Mouse (Mus musculus): ENCODE measurements at regions not wholly inside any gene's neighbourhood (a gene's known extent, or its start where the extent isn't known, plus 50 kb on each side); places are given as distances from the start of the nearest gene placed in this dataset.

- Histone ChIP-seq H3K4me1 (replicated peaks; ENCODE audit: control insufficient read depth, insufficient read depth, low read length) (no peaks in the 10 kb centered on the region), H3K4me3 (replicated peaks; ENCODE audit: low read length) (no peak overlapping the region)
- WGBS, result 62% methylated on average over 2 of the region's 2 CpGs
Observed at GRCm38 (mm10) chr1:98268853-98269252, 152.1 kb upstream of the Slco6d1 start.

GRCm38 (mm10) chr1:98270212-98270611 lies 150.7 kb upstream of the Slco6d1 start:
- Histone ChIP-seq H3K27me3 (replicated peaks; ENCODE audit: control insufficient read depth, insufficient read depth, low read length) (no peaks in the 10 kb centered on the region), H3K36me3 (ENCODE audit: control insufficient read depth, insufficient read depth) (no peaks in the 10 kb centered on the region), H3K9ac (replicated peaks; ENCODE audit: low read depth, low read length) (no peak overlapping the region), H3K4me2 (ENCODE audit: low read length) (no peak overlapping the region), H3K9me3 (ENCODE audit: control insufficient read depth, low read length) (no peaks in the 10 kb centered on the region), H3K4me1 (replicated peaks; ENCODE audit: control insufficient read depth, insufficient read depth, low read length) (no peaks in the 10 kb centered on the region), H3K4me3 (replicated peaks; ENCODE audit: low read length) (no peak overlapping the region), H3K27ac (ENCODE audit: low read length) (no peak overlapping the region)
- WGBS, result 80% methylated on average over 1 of the region's 1 CpGs
- no peak for ATAC-seq

More at GRCm38 (mm10) chr1:98268853-98269252, 152.1 kb upstream of the Slco6d1 start:
- no peak overlapping the region for H3K9ac ChIP-seq (replicated peaks; ENCODE audit: low read depth, low read length)
- no peak overlapping the region for H3K4me2 ChIP-seq (ENCODE audit: low read length)
- no peaks in the 10 kb centered on the region for H3K27me3 ChIP-seq (replicated peaks; ENCODE audit: control insufficient read depth, insufficient read depth, low read length)
- no peaks in the 10 kb centered on the region for H3K9me3 ChIP-seq (ENCODE audit: control insufficient read depth, low read length)
- H3K27ac ChIP-seq (ENCODE audit: low read length), result no peak overlapping the region
- H3K36me3 ChIP-seq (ENCODE audit: control insufficient read depth, insufficient read depth), result no peaks in the 10 kb centered on the region
- no peak for ATAC-seq

GRCm38 (mm10) chr1:98273966-98274616 lies 146.8 kb upstream of the Slco6d1 start:
- Histone ChIP-seq H3K36me3 (ENCODE audit: control insufficient read depth, insufficient read depth) (no peaks in the 10 kb centered on the region), H3K9me3 (ENCODE audit: control insufficient read depth, low read length) (no peaks in the 10 kb centered on the region), H3K27me3 (replicated peaks; ENCODE audit: control insufficient read depth, insufficient read depth, low read length) (no peaks in the 10 kb centered on the region), H3K9ac (replicated peaks; ENCODE audit: low read depth, low read length) (no peak overlapping the region), H3K4me2 (ENCODE audit: low read length) (no peak overlapping the region), H3K4me1 (replicated peaks; ENCODE audit: control insufficient read depth, insufficient read depth, low read length) (no peaks in the 10 kb centered on the region; the same call in 1 of the 2 replicates), H3K4me3 (replicated peaks; ENCODE audit: low read length) (no peak overlapping the region), H3K27ac (ENCODE audit: low read length) (no peak overlapping the region)
- ATAC-seq, result no peak
- 87% methylated on average over 6 of the region's 6 CpGs for WGBS

GRCm38 (mm10) chr1:98275524-98275923 lies 145.4 kb upstream of the Slco6d1 start:
- ATAC-seq, result no peak
- no peaks in the 10 kb centered on the region for H3K36me3 ChIP-seq (ENCODE audit: control insufficient read depth, insufficient read depth)
- no peaks in the 10 kb centered on the region for H3K9me3 ChIP-seq (ENCODE audit: control insufficient read depth, low read length)
- no peak overlapping the region for H3K4me3 ChIP-seq (replicated peaks; ENCODE audit: low read length)
- no peak overlapping the region for H3K27ac ChIP-seq (ENCODE audit: low read length)
- 73% methylated on average over 1 of the region's 1 CpGs for WGBS
- no peaks in the 10 kb centered on the region for H3K27me3 ChIP-seq (replicated peaks; ENCODE audit: control insufficient read depth, insufficient read depth, low read length)
- H3K4me1 ChIP-seq (replicated peaks; ENCODE audit: control insufficient read depth, insufficient read depth, low read length), result peaks cover 2% of the 10 kb centered on the region
- H3K9ac ChIP-seq (replicated peaks; ENCODE audit: low read depth, low read length), result no peak overlapping the region
- no peak overlapping the region for H3K4me2 ChIP-seq (ENCODE audit: low read length)

- Histone ChIP-seq H3K4me2 (ENCODE audit: low read length) (no peak overlapping the region), H3K27ac (ENCODE audit: low read length) (no peak overlapping the region), H3K9ac (replicated peaks; ENCODE audit: low read depth, low read length) (no peak overlapping the region), H3K36me3 (ENCODE audit: control insufficient read depth, insufficient read depth) (no peaks in the 10 kb centered on the region), H3K4me3 (replicated peaks; ENCODE audit: low read length) (no peak overlapping the region), H3K4me1 (replicated peaks; ENCODE audit: control insufficient read depth, insufficient read depth, low read length) (peaks cover 5% of the 10 kb centered on the region), H3K27me3 (replicated peaks; ENCODE audit: control insufficient read depth, insufficient read depth, low read length) (no peaks in the 10 kb centered on the region), H3K9me3 (ENCODE audit: control insufficient read depth, low read length) (no peaks in the 10 kb centered on the region)
- no peak for ATAC-seq
- whole genome bisulfite sequencing, result 74% methylated on average over 2 of the region's 2 CpGs
Observed at GRCm38 (mm10) chr1:98279446-98280048, 141.4 kb upstream of the Slco6d1 start.

GRCm38 (mm10) chr1:98280263-98281052 lies 140.5 kb upstream of the Slco6d1 start:
- 73% methylated on average over 9 of the region's 9 CpGs for WGBS
- no peaks in the 10 kb centered on the region for H3K36me3 ChIP-seq (ENCODE audit: control insufficient read depth, insufficient read depth)
- H3K4me1 ChIP-seq (replicated peaks; ENCODE audit: control insufficient read depth, insufficient read depth, low read length), result peaks cover 5% of the 10 kb centered on the region
- ATAC-seq, result no peak
- H3K4me3 ChIP-seq (replicated peaks; ENCODE audit: low read length), result no peak overlapping the region
- H3K9me3 ChIP-seq (ENCODE audit: control insufficient read depth, low read length), result no peaks in the 10 kb centered on the region
- H3K27me3 ChIP-seq (replicated peaks; ENCODE audit: control insufficient read depth, insufficient read depth, low read length), result no peaks in the 10 kb centered on the region
- H3K4me2 ChIP-seq (ENCODE audit: low read length), result no peak overlapping the region
- no peak overlapping the region for H3K9ac ChIP-seq (replicated peaks; ENCODE audit: low read depth, low read length)
- 0 out of 2 replicates have a peak overlapping the region, but pooled peaks have one; percentile 45 for H3K27ac ChIP-seq (ENCODE audit: low read length)

GRCm38 (mm10) chr1:98281053-98281770 lies 139.7 kb upstream of the Slco6d1 start:
- whole genome bisulfite sequencing, result 61% methylated on average over 2 of the region's 2 CpGs
- 0 out of 2 replicates have a peak overlapping the region, but pooled peaks have one; percentile 45 for H3K27ac ChIP-seq (ENCODE audit: low read length)
- H3K4me2 ChIP-seq (ENCODE audit: low read length), result no peak overlapping the region
- no peaks in the 10 kb centered on the region for H3K9me3 ChIP-seq (ENCODE audit: control insufficient read depth, low read length)
- H3K9ac ChIP-seq (replicated peaks; ENCODE audit: low read depth, low read length), result no peak overlapping the region
- peak; percentile 83 for ATAC-seq
- peaks cover 5% of the 10 kb centered on the region for H3K4me1 ChIP-seq (replicated peaks; ENCODE audit: control insufficient read depth, insufficient read depth, low read length)
- H3K4me3 ChIP-seq (replicated peaks; ENCODE audit: low read length), result no peak overlapping the region
- H3K36me3 ChIP-seq (ENCODE audit: control insufficient read depth, insufficient read depth), result no peaks in the 10 kb centered on the region
- H3K27me3 ChIP-seq (replicated peaks; ENCODE audit: control insufficient read depth, insufficient read depth, low read length), result no peaks in the 10 kb centered on the region

GRCm38 (mm10) chr1:98281771-98282149 lies 139.2 kb upstream of the Slco6d1 start:
- Histone ChIP-seq H3K36me3 (ENCODE audit: control insufficient read depth, insufficient read depth) (no peaks in the 10 kb centered on the region), H3K4me2 (ENCODE audit: low read length) (no peak overlapping the region), H3K4me1 (replicated peaks; ENCODE audit: control insufficient read depth, insufficient read depth, low read length) (peaks cover 5% of the 10 kb centered on the region), H3K9me3 (ENCODE audit: control insufficient read depth, low read length) (no peaks in the 10 kb centered on the region), H3K27ac (ENCODE audit: low read length) (peak overlapping the region; percentile 67), H3K9ac (replicated peaks; ENCODE audit: low read depth, low read length) (no peak overlapping the region), H3K4me3 (replicated peaks; ENCODE audit: low read length) (no peak overlapping the region), H3K27me3 (replicated peaks; ENCODE audit: control insufficient read depth, insufficient read depth, low read length) (no peaks in the 10 kb centered on the region)
- WGBS, result 78% methylated on average over 2 of the region's 2 CpGs
- peak; percentile 13; the same call in 1 of the 2 replicates for ATAC-seq

- H3K4me1 ChIP-seq (replicated peaks; ENCODE audit: control insufficient read depth, insufficient read depth, low read length), result no peaks in the 10 kb centered on the region
- ATAC-seq, result no peak
- H3K9ac ChIP-seq (replicated peaks; ENCODE audit: low read depth, low read length), result no peak overlapping the region
- H3K4me3 ChIP-seq (replicated peaks; ENCODE audit: low read length), result no peak overlapping the region
- no peaks in the 10 kb centered on the region for H3K9me3 ChIP-seq (ENCODE audit: control insufficient read depth, low read length)
- WGBS, result 87% methylated on average over 2 of the region's 2 CpGs
- no peak overlapping the region for H3K27ac ChIP-seq (ENCODE audit: low read length)
- H3K4me2 ChIP-seq (ENCODE audit: low read length), result no peak overlapping the region
- no peaks in the 10 kb centered on the region for H3K27me3 ChIP-seq (replicated peaks; ENCODE audit: control insufficient read depth, insufficient read depth, low read length)
- H3K36me3 ChIP-seq (ENCODE audit: control insufficient read depth, insufficient read depth), result no peaks in the 10 kb centered on the region
Observed at GRCm38 (mm10) chr1:98303166-98303565, 117.8 kb upstream of the Slco6d1 start.
